Mouse (Mus musculus): ENCODE results near the gene Eftud2. TPM values are rescaled to one million over a fixed set of nuclear protein-coding genes. Genes with fewer than 3 reads are reported as not detected.

Gene Eftud2
- polyA plus RNA-seq, 1 experiment from 2014 or later = 45.8 TPM

GRCm38 (mm10) chr11:102894716-102895115 is 13.9 kb upstream of the Eftud2 start:
- H3K79me2 ChIP-seq (ENCODE audit: inconsistent target) = no peaks in the 10 kb centered on the region
- no peak overlapping the region for H3K4me3 ChIP-seq (ENCODE audit: inconsistent target)
- H3K36me3 ChIP-seq (ENCODE audit: inconsistent target) = no peaks in the 10 kb centered on the region
- WGBS (ENCODE audit: missing documents) = 92% methylated on average over 4 of the region's 4 CpGs
- no peak overlapping the region for H3K27ac ChIP-seq

GRCm38 (mm10) chr11:102893015-102893651 is 12.3 kb upstream of the Eftud2 start:
- H3K4me3 ChIP-seq (ENCODE audit: inconsistent target) = no peak overlapping the region
- H3K79me2 ChIP-seq (ENCODE audit: inconsistent target) = no peaks in the 10 kb centered on the region
- 6% methylated on average over 43 of the region's 43 CpGs for WGBS (ENCODE audit: missing documents)
- H3K27ac ChIP-seq = no peak overlapping the region
- no peaks in the 10 kb centered on the region for H3K36me3 ChIP-seq (ENCODE audit: inconsistent target)

GRCm38 (mm10) chr11:102890096-102890495 is 9.3 kb upstream of the Eftud2 start:
- no peak overlapping the region for H3K4me3 ChIP-seq (ENCODE audit: inconsistent target)
- no peaks in the 10 kb centered on the region for H3K79me2 ChIP-seq (ENCODE audit: inconsistent target)
- H3K36me3 ChIP-seq (ENCODE audit: inconsistent target) = no peaks in the 10 kb centered on the region
- WGBS (ENCODE audit: missing documents) = 90% methylated on average over 5 of the region's 5 CpGs
- H3K27ac ChIP-seq = no peak overlapping the region

- Histone ChIP-seq H3K79me2 (ENCODE audit: inconsistent target) (no peaks in the 10 kb centered on the region), H3K36me3 (ENCODE audit: inconsistent target) (no peaks in the 10 kb centered on the region), H3K27ac (no peak overlapping the region), H3K4me3 (ENCODE audit: inconsistent target) (no peak overlapping the region)
- WGBS (ENCODE audit: missing documents) = 63% methylated on average over 3 of the region's 3 CpGs
Measured at GRCm38 (mm10) chr11:102888135-102888534, 7.3 kb upstream of the Eftud2 start.

- Histone ChIP-seq H3K4me3 (ENCODE audit: inconsistent target) (no peak overlapping the region), H3K79me2 (ENCODE audit: inconsistent target) (no peaks in the 10 kb centered on the region), H3K27ac (no peak overlapping the region), H3K36me3 (ENCODE audit: inconsistent target) (no peaks in the 10 kb centered on the region)
- 76% methylated on average over 5 of the region's 5 CpGs for WGBS (ENCODE audit: missing documents)
Measured at GRCm38 (mm10) chr11:102887433-102887832, 6.6 kb upstream of the Eftud2 start.

- WGBS (ENCODE audit: missing documents) = 70% methylated on average over 10 of the region's 10 CpGs
- Histone ChIP-seq H3K36me3 (ENCODE audit: inconsistent target) (no peaks in the 10 kb centered on the region), H3K27ac (no peak within 1 kb of the TSS), H3K4me3 (ENCODE audit: inconsistent target) (no peak within 1 kb of the TSS), H3K79me2 (ENCODE audit: inconsistent target) (peaks cover 9% of the 10 kb centered on the region)
Measured at GRCm38 (mm10) chr11:102884616-102885219, 3.9 kb upstream of the Eftud2 start, which contains the start of gene Fam187a. Fam187a (plus strand) TSS chr11:102885169.

GRCm38 (mm10) chr11:102881314-102882198 is 771 bp upstream of the Eftud2 start:
- Histone ChIP-seq H3K79me2 (ENCODE audit: inconsistent target) (peaks cover 24% of the 10 kb centered on the region), H3K4me3 (ENCODE audit: inconsistent target) (peak overlapping the region; percentile 36), H3K36me3 (ENCODE audit: inconsistent target) (peaks cover 10% of the 10 kb centered on the region; the same call in 1 of the 2 replicates), H3K27ac (peak overlapping the region; percentile 82)
- WGBS (ENCODE audit: missing documents) = 17% methylated on average over 13 of the region's 13 CpGs

- WGBS (ENCODE audit: missing documents) = 96% methylated on average over 2 of the region's 2 CpGs
- Histone ChIP-seq H3K4me3 (ENCODE audit: inconsistent target) (no peak overlapping the region), H3K27ac (no peak overlapping the region)
Measured at GRCm38 (mm10) chr11:102879558-102879957, 1.2 kb downstream of the Eftud2 start.

GRCm38 (mm10) chr11:102874801-102875334 is 5.9 kb downstream of the Eftud2 start:
- WGBS (ENCODE audit: missing documents) = 93% methylated on average over 7 of the region's 7 CpGs

More at GRCm38 (mm10) chr11:102879558-102879957, 1.2 kb downstream of the Eftud2 start:
- Histone ChIP-seq H3K36me3 (ENCODE audit: inconsistent target) (peaks cover 20% of the 10 kb centered on the region; the same call in 1 of the 2 replicates), H3K79me2 (ENCODE audit: inconsistent target) (peaks cover 24% of the 10 kb centered on the region)

GRCm38 (mm10) chr11:102864272-102864671 is 16.5 kb downstream of the Eftud2 start:
- Histone ChIP-seq H3K79me2 (ENCODE audit: inconsistent target) (no peaks in the 10 kb centered on the region), H3K4me3 (ENCODE audit: inconsistent target) (no peak overlapping the region), H3K36me3 (ENCODE audit: inconsistent target) (peaks cover 54% of the 10 kb centered on the region), H3K27ac (no peak overlapping the region)
- WGBS (ENCODE audit: missing documents) = 28% methylated on average over 4 of the region's 4 CpGs

More at GRCm38 (mm10) chr11:102874801-102875334, 5.9 kb downstream of the Eftud2 start:
- H3K27ac ChIP-seq = no peak overlapping the region
- H3K79me2 ChIP-seq (ENCODE audit: inconsistent target) = peaks cover 17% of the 10 kb centered on the region
- peaks cover 48% of the 10 kb centered on the region; the same call in 1 of the 2 replicates for H3K36me3 ChIP-seq (ENCODE audit: inconsistent target)
- H3K4me3 ChIP-seq (ENCODE audit: inconsistent target) = no peak overlapping the region

GRCm38 (mm10) chr11:102859933-102860332 is 20.9 kb downstream of the Eftud2 start:
- WGBS (ENCODE audit: missing documents) = 97% methylated on average over 8 of the region's 8 CpGs
- Histone ChIP-seq H3K36me3 (ENCODE audit: inconsistent target) (peaks cover 53% of the 10 kb centered on the region), H3K27ac (no peak overlapping the region), H3K79me2 (ENCODE audit: inconsistent target) (no peaks in the 10 kb centered on the region), H3K4me3 (ENCODE audit: inconsistent target) (no peak overlapping the region)

- 96% methylated on average over 10 of the region's 11 CpGs for WGBS (ENCODE audit: missing documents)
Measured at GRCm38 (mm10) chr11:102858951-102859350, 21.8 kb downstream of the Eftud2 start.

GRCm38 (mm10) chr11:102855941-102856340 is 24.8 kb downstream of the Eftud2 start:
- H3K79me2 ChIP-seq (ENCODE audit: inconsistent target) = no peaks in the 10 kb centered on the region
- 77% methylated on average over 6 of the region's 6 CpGs for WGBS (ENCODE audit: missing documents)
- no peak overlapping the region for H3K27ac ChIP-seq
- peaks cover 63% of the 10 kb centered on the region for H3K36me3 ChIP-seq (ENCODE audit: inconsistent target)
- H3K4me3 ChIP-seq (ENCODE audit: inconsistent target) = no peak overlapping the region

More at GRCm38 (mm10) chr11:102858951-102859350, 21.8 kb downstream of the Eftud2 start:
- Histone ChIP-seq H3K27ac (no peak overlapping the region), H3K79me2 (ENCODE audit: inconsistent target) (no peaks in the 10 kb centered on the region), H3K36me3 (ENCODE audit: inconsistent target) (peaks cover 58% of the 10 kb centered on the region), H3K4me3 (ENCODE audit: inconsistent target) (no peak overlapping the region)

GRCm38 (mm10) chr11:102853760-102854159 is 27.0 kb downstream of the Eftud2 start:
- Histone ChIP-seq H3K79me2 (ENCODE audit: inconsistent target) (no peaks in the 10 kb centered on the region), H3K27ac (no peak overlapping the region), H3K36me3 (ENCODE audit: inconsistent target) (peaks cover 59% of the 10 kb centered on the region), H3K4me3 (ENCODE audit: inconsistent target) (no peak overlapping the region)
